Mouse (Mus musculus): ENCODE measurements around the gene Nit2. TPM values are rescaled to one million over a fixed set of nuclear protein-coding genes. Genes with fewer than 3 reads are reported as not detected.
"Not testable (repeated sequence)": the region's sequence is repeated elsewhere in the genome, so short reads cannot be mapped to it uniquely, and the experiment has no call there.

The Nit2 gene
- polyA plus RNA-seq, 1 experiment: 9.8 TPM

DNA sequence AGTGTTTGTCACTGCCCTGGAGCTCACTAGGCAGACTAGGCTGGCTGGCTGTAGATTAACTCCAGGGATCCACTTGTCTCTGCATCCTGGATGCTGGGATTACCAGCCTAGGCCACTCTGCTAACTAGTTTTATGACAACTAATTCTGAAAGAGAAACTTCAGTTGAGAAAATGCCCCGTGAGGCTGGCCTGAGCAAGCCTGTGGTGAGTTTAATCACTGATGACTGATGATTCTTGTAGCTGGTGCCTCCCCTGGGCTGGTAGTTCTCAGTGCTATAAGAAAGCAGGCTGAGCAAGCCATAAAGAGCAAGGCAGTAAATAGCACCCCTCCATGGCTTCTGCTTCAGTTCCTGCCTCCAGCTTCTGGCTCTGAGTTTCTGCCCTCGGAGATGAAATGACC, 8.6 kb upstream of the Nit2 start:
- TF ChIP-seq CTCF (IDR thresholded peaks at IDR 0.05; ENCODE audit: extremely low read depth, insufficient read length, insufficient replicate concordance, low read depth, low read length) (no peak), POLR2A (IDR thresholded peaks at IDR 0.05; ENCODE audit: low read depth, low read length) (no peak)
- 86% methylated on average over 2 of the region's 2 CpGs for WGBS
- Histone ChIP-seq H3K36me3 (ENCODE audit: control insufficient read depth, insufficient read depth, low read length) (peaks cover 36% of the 10 kb centered on the region), H3K4me3 (ENCODE audit: low read depth, low read length) (no peak overlapping the region), H3K27ac (ENCODE audit: insufficient read depth, low read depth, low read length) (no peak overlapping the region), H3K4me1 (ENCODE audit: control insufficient read depth, insufficient read depth, insufficient read length, low read length) (no peaks in the 10 kb centered on the region), H3K27me3 (ENCODE audit: control insufficient read depth, insufficient read depth, low read length) (no peaks in the 10 kb centered on the region)

DNA sequence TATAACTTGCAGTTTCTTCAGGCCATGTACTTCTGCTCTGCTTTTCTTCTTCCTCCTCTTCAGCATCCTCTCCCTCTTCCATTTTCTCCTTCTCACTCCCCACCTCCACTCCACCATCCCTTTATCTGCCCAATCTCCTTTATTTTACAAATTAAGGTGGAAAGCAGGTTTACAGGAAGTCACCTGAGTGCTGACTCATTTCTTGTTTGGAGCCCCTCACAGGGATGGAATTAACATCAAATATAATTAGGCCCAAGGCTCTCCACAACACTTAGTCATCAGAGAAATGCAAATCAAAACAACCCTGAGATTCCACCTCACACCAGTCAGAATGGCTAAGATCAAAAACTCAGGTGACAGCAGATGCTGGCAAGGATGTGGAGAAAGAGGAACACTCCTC, 7.3 kb upstream of the Nit2 start:
- peaks cover 32% of the 10 kb centered on the region for H3K36me3 ChIP-seq (ENCODE audit: control insufficient read depth, insufficient read depth, low read length)
- not testable (repeated sequence) for H3K4me1 ChIP-seq (ENCODE audit: control insufficient read depth, insufficient read depth, insufficient read length, low read length); H3K27me3 ChIP-seq (ENCODE audit: control insufficient read depth, insufficient read depth, low read length); H3K27ac ChIP-seq (ENCODE audit: insufficient read depth, low read depth, low read length); H3K4me3 ChIP-seq (ENCODE audit: low read depth, low read length)

- H3K27me3 ChIP-seq (ENCODE audit: control insufficient read depth, insufficient read depth, low read length): no peaks in the 10 kb centered on the region
- H3K4me1 ChIP-seq (ENCODE audit: control insufficient read depth, insufficient read depth, insufficient read length, low read length): peaks cover 2% of the 10 kb centered on the region; the same call in 1 of the 2 replicates
- H3K4me3 ChIP-seq (ENCODE audit: low read depth, low read length): no peak overlapping the region
- 92% methylated on average over 6 of the region's 6 CpGs for WGBS
- no peak for TF ChIP-seq CTCF (IDR thresholded peaks at IDR 0.05; ENCODE audit: extremely low read depth, insufficient read length, insufficient replicate concordance, low read depth, low read length)
- no peak for TF ChIP-seq POLR2A (IDR thresholded peaks at IDR 0.05; ENCODE audit: low read depth, low read length)
- no peak overlapping the region for H3K27ac ChIP-seq (ENCODE audit: insufficient read depth, low read depth, low read length)
- H3K36me3 ChIP-seq (ENCODE audit: control insufficient read depth, insufficient read depth, low read length): peaks cover 28% of the 10 kb centered on the region
Measured at GRCm38 (mm10) chr16:57171570-57171969, 4.4 kb upstream of the Nit2 start.

GRCm38 (mm10) chr16:57171161-57171560, 4.0 kb upstream of the Nit2 start:
- H3K4me3 ChIP-seq (ENCODE audit: low read depth, low read length): no peak overlapping the region
- peaks cover 26% of the 10 kb centered on the region for H3K36me3 ChIP-seq (ENCODE audit: control insufficient read depth, insufficient read depth, low read length)
- TF ChIP-seq CTCF (IDR thresholded peaks at IDR 0.05; ENCODE audit: extremely low read depth, insufficient read length, insufficient replicate concordance, low read depth, low read length) (no peak), POLR2A (IDR thresholded peaks at IDR 0.05; ENCODE audit: low read depth, low read length) (no peak)
- no peaks in the 10 kb centered on the region for H3K27me3 ChIP-seq (ENCODE audit: control insufficient read depth, insufficient read depth, low read length)
- no peak overlapping the region for H3K27ac ChIP-seq (ENCODE audit: insufficient read depth, low read depth, low read length)
- H3K4me1 ChIP-seq (ENCODE audit: control insufficient read depth, insufficient read depth, insufficient read length, low read length): peaks cover 2% of the 10 kb centered on the region; the same call in 1 of the 2 replicates
- 91% methylated on average over 8 of the region's 8 CpGs for WGBS

- peaks cover 13% of the 10 kb centered on the region for H3K36me3 ChIP-seq (ENCODE audit: control insufficient read depth, insufficient read depth, low read length)
- no peak overlapping the region for H3K27ac ChIP-seq (ENCODE audit: insufficient read depth, low read depth, low read length)
- no peak overlapping the region for H3K4me3 ChIP-seq (ENCODE audit: low read depth, low read length)
- H3K27me3 ChIP-seq (ENCODE audit: control insufficient read depth, insufficient read depth, low read length): no peaks in the 10 kb centered on the region
- peaks cover 2% of the 10 kb centered on the region; the same call in 1 of the 2 replicates for H3K4me1 ChIP-seq (ENCODE audit: control insufficient read depth, insufficient read depth, insufficient read length, low read length)
- WGBS: 80% methylated on average over 4 of the region's 4 CpGs
- no peak for TF ChIP-seq CTCF (IDR thresholded peaks at IDR 0.05; ENCODE audit: extremely low read depth, insufficient read length, insufficient replicate concordance, low read depth, low read length)
- TF ChIP-seq POLR2A (IDR thresholded peaks at IDR 0.05; ENCODE audit: low read depth, low read length): no peak
Measured at GRCm38 (mm10) chr16:57168236-57168635, 1.1 kb upstream of the Nit2 start.

GRCm38 (mm10) chr16:57167514-57167912, 372 bp upstream of the Nit2 start:
- no peaks in the 10 kb centered on the region for H3K27me3 ChIP-seq (ENCODE audit: control insufficient read depth, insufficient read depth, low read length)
- H3K4me1 ChIP-seq (ENCODE audit: control insufficient read depth, insufficient read depth, insufficient read length, low read length): peaks cover 2% of the 10 kb centered on the region; the same call in 1 of the 2 replicates
- H3K36me3 ChIP-seq (ENCODE audit: control insufficient read depth, insufficient read depth, low read length): peaks cover 15% of the 10 kb centered on the region
- H3K27ac ChIP-seq (ENCODE audit: insufficient read depth, low read depth, low read length): peak overlapping the region; percentile 18; the same call in 1 of the 2 replicates
- no peak for TF ChIP-seq CTCF (IDR thresholded peaks at IDR 0.05; ENCODE audit: extremely low read depth, insufficient read length, insufficient replicate concordance, low read depth, low read length)
- TF ChIP-seq POLR2A (IDR thresholded peaks at IDR 0.05; ENCODE audit: low read depth, low read length): no peak
- WGBS: 6% methylated on average over 5 of the region's 5 CpGs
- H3K4me3 ChIP-seq (ENCODE audit: low read depth, low read length): 0 out of 2 replicates have a peak overlapping the region, but pooled peaks have one; percentile 91

GRCm38 (mm10) chr16:57166086-57166485, 1.1 kb downstream of the Nit2 start:
- no peak for TF ChIP-seq CTCF (IDR thresholded peaks at IDR 0.05; ENCODE audit: extremely low read depth, insufficient read length, insufficient replicate concordance, low read depth, low read length)
- no peak for TF ChIP-seq POLR2A (IDR thresholded peaks at IDR 0.05; ENCODE audit: low read depth, low read length)
- no peak overlapping the region for H3K27ac ChIP-seq (ENCODE audit: insufficient read depth, low read depth, low read length)
- WGBS: 73% methylated on average over 6 of the region's 6 CpGs

GRCm38 (mm10) chr16:57165157-57165556, 2.0 kb downstream of the Nit2 start:
- TF ChIP-seq CTCF (IDR thresholded peaks at IDR 0.05; ENCODE audit: extremely low read depth, insufficient read length, insufficient replicate concordance, low read depth, low read length): no peak
- TF ChIP-seq POLR2A (IDR thresholded peaks at IDR 0.05; ENCODE audit: low read depth, low read length): no peak
- H3K27ac ChIP-seq (ENCODE audit: insufficient read depth, low read depth, low read length): no peak overlapping the region
- no peak overlapping the region for H3K4me3 ChIP-seq (ENCODE audit: low read depth, low read length)
- H3K4me1 ChIP-seq (ENCODE audit: control insufficient read depth, insufficient read depth, insufficient read length, low read length): peaks cover 2% of the 10 kb centered on the region; the same call in 1 of the 2 replicates
- no peaks in the 10 kb centered on the region for H3K27me3 ChIP-seq (ENCODE audit: control insufficient read depth, insufficient read depth, low read length)
- 96% methylated on average over 5 of the region's 5 CpGs for WGBS
- peaks cover 2% of the 10 kb centered on the region; the same call in 1 of the 2 replicates for H3K36me3 ChIP-seq (ENCODE audit: control insufficient read depth, insufficient read depth, low read length)

More at GRCm38 (mm10) chr16:57166086-57166485, 1.1 kb downstream of the Nit2 start:
- H3K36me3 ChIP-seq (ENCODE audit: control insufficient read depth, insufficient read depth, low read length): peaks cover 6% of the 10 kb centered on the region
- H3K4me1 ChIP-seq (ENCODE audit: control insufficient read depth, insufficient read depth, insufficient read length, low read length): peaks cover 2% of the 10 kb centered on the region; the same call in 1 of the 2 replicates
- no peaks in the 10 kb centered on the region for H3K27me3 ChIP-seq (ENCODE audit: control insufficient read depth, insufficient read depth, low read length)
- H3K4me3 ChIP-seq (ENCODE audit: low read depth, low read length): no peak overlapping the region
